Mouse (Mus musculus): ENCODE measurements at regions not wholly inside any gene's neighbourhood (a gene's known extent, or its start where the extent isn't known, plus 50 kb on each side); places are given as distances from the start of the nearest gene placed in this dataset.

DNA sequence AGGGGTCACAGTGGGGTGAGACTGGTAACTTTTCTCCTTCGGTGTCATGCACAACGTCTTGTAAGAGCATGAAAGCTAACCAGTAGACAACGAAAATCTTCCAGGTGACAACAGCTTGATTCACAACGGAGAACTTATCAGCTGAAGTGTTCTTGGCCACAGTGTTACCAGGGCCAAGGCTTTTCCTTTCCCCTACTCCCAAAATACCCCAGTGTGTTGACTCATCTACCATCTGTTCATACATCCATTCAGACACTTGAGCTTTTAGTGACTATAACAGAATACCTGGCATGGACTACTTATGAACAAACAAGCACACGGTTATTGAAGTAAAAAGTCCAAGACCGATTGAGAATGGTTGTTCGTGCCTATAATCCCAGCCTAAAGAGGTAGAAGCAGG, 122.5 kb downstream of the Rassf10 start:
- TF ChIP-seq CTCF (IDR thresholded peaks at IDR 0.05; ENCODE audit: low read depth), result no peak
- no peak for TF ChIP-seq EP300 (IDR thresholded peaks at IDR 0.05; ENCODE audit: low read depth)
- 73% methylated on average over 7 of the region's 7 CpGs for WGBS

DNA sequence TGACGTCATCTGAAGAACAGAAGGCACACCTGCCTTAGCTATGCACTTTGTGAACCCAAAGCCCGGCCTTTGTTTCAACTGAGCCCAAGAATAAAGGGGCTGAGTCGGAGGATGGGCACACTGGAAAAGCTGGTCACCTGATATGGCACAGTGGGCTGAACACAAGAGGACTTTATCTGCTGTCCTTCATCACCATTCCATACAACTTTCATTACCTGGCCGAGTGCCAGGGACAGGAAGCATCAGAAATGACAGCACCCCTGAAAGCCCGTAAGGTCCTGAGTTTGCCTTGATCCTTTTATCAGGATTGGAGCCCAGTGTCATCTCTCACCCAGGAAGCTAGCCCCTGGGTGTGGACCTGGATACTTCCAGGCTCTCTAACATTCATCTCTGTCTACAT, 126.1 kb upstream of the Arntl start:
- Histone ChIP-seq H3K4me1 (ENCODE audit: control insufficient read depth, insufficient read depth) (peaks cover 8% of the 10 kb centered on the region; the same call in 1 of the 2 replicates), H3K27ac (ENCODE audit: low read depth) (0 out of 2 replicates have a peak overlapping the region, but pooled peaks have one; percentile 0), H3K9me3 (replicated peaks; ENCODE audit: control insufficient read depth, low read length) (no peaks in the 10 kb centered on the region), H3K36me3 (replicated peaks; ENCODE audit: control insufficient read depth, insufficient read depth, low read length) (no peaks in the 10 kb centered on the region), H3K9ac (replicated peaks; ENCODE audit: low read depth, low read length) (no peak overlapping the region), H3K4me2 (ENCODE audit: low read depth, low read length) (no peak overlapping the region), H3K4me3 (ENCODE audit: low read depth, low read length) (no peak overlapping the region), H3K27me3 (ENCODE audit: control insufficient read depth, insufficient read depth, low read length) (no peaks in the 10 kb centered on the region)
- WGBS, result 19% methylated on average over 5 of the region's 5 CpGs
- TF ChIP-seq EP300 (IDR thresholded peaks at IDR 0.05; ENCODE audit: low read depth) (no peak), CTCF (IDR thresholded peaks at IDR 0.05; ENCODE audit: low read depth) (no peak)
- ATAC-seq (ENCODE audit: insufficient read depth, low read depth) (peak; percentile 60; the same call in 1 of the 2 replicates), DNase-seq (ENCODE audit: low spot score) (no peak)

More for the DNA sequence above, 122.5 kb downstream of the Rassf10 start:
- no peak overlapping the region for H3K27ac ChIP-seq (ENCODE audit: low read depth)
- H3K4me1 ChIP-seq (ENCODE audit: control insufficient read depth, insufficient read depth), result peaks cover 8% of the 10 kb centered on the region; the same call in 1 of the 2 replicates
- H3K4me3 ChIP-seq (ENCODE audit: low read depth, low read length), result no peak overlapping the region
- ATAC-seq (ENCODE audit: insufficient read depth, low read depth) (no peak), DNase-seq (ENCODE audit: low spot score) (no peak)
- no peaks in the 10 kb centered on the region for H3K9me3 ChIP-seq (replicated peaks; ENCODE audit: control insufficient read depth, low read length)
- H3K36me3 ChIP-seq (replicated peaks; ENCODE audit: control insufficient read depth, insufficient read depth, low read length), result no peaks in the 10 kb centered on the region
- no peak overlapping the region for H3K9ac ChIP-seq (replicated peaks; ENCODE audit: low read depth, low read length)
- H3K27me3 ChIP-seq (ENCODE audit: control insufficient read depth, insufficient read depth, low read length), result no peaks in the 10 kb centered on the region
- no peak overlapping the region for H3K4me2 ChIP-seq (ENCODE audit: low read depth, low read length)

DNA sequence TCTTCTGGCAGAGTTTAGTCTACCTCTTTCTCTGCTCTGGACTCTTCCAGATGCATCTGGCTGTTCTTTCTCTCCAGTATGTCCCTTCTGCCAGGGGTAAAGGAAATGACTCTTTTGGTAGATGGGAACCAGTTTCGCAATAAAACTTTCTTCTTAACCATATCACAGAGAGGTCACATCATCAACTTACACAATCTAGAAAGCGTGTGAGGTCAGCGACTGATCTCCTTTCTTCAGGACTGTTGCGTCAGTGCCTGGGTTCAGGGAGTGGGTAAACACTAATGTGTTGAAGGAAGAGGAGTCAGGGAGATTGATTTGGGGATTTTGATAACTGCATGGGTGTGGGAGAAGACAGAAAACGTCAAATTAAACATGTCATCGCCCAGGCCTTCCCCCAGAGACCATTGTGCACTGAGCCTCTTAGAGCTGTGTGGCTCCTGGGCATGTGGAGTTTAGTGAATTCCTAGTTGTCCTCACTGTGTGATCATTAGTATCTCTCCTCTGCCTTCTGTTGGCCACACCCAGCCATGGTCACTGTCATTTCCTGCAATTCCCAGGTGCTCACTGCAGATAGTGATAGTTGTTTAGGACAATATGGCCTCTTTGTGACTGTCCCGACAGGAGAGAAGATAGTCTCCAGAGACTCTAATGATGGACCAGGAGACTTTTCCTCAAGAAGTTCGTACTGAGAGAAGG, 122.2 kb upstream of the Arntl start:
- peaks cover 8% of the 10 kb centered on the region; the same call in 1 of the 2 replicates for H3K4me1 ChIP-seq (ENCODE audit: control insufficient read depth, insufficient read depth)
- no peak for ATAC-seq (ENCODE audit: insufficient read depth, low read depth)
- H3K27ac ChIP-seq (ENCODE audit: low read depth), result no peak overlapping the region
- no peak overlapping the region for H3K4me2 ChIP-seq (ENCODE audit: low read depth, low read length)
- H3K27me3 ChIP-seq (ENCODE audit: control insufficient read depth, insufficient read depth, low read length), result no peaks in the 10 kb centered on the region
- no peaks in the 10 kb centered on the region for H3K36me3 ChIP-seq (replicated peaks; ENCODE audit: control insufficient read depth, insufficient read depth, low read length)
- H3K9ac ChIP-seq (replicated peaks; ENCODE audit: low read depth, low read length), result no peak overlapping the region
- no peaks in the 10 kb centered on the region for H3K9me3 ChIP-seq (replicated peaks; ENCODE audit: control insufficient read depth, low read length)
- TF ChIP-seq CTCF (IDR thresholded peaks at IDR 0.05; ENCODE audit: low read depth) (no peak), EP300 (IDR thresholded peaks at IDR 0.05; ENCODE audit: low read depth) (no peak)
- 51% methylated on average over 8 of the region's 8 CpGs for WGBS
- DNase-seq (ENCODE audit: low spot score), result no peak
- H3K4me3 ChIP-seq (ENCODE audit: low read depth, low read length), result no peak overlapping the region

GRCm38 (mm10) chr7:113086158-113086557, 121.1 kb upstream of the Arntl start:
- no peaks in the 10 kb centered on the region for H3K9me3 ChIP-seq (replicated peaks; ENCODE audit: control insufficient read depth, low read length)
- 65% methylated on average over 1 of the region's 1 CpGs for WGBS
- H3K4me1 ChIP-seq (ENCODE audit: control insufficient read depth, insufficient read depth), result peaks cover 1% of the 10 kb centered on the region; the same call in 1 of the 2 replicates
- no peak overlapping the region for H3K9ac ChIP-seq (replicated peaks; ENCODE audit: low read depth, low read length)
- H3K27ac ChIP-seq (ENCODE audit: low read depth), result no peak overlapping the region
- no peaks in the 10 kb centered on the region for H3K36me3 ChIP-seq (replicated peaks; ENCODE audit: control insufficient read depth, insufficient read depth, low read length)
- ATAC-seq (ENCODE audit: insufficient read depth, low read depth) (no peak), DNase-seq (ENCODE audit: low spot score) (no peak)
- no peak overlapping the region for H3K4me2 ChIP-seq (ENCODE audit: low read depth, low read length)
- no peak for TF ChIP-seq CTCF (IDR thresholded peaks at IDR 0.05; ENCODE audit: low read depth)
- no peak overlapping the region for H3K4me3 ChIP-seq (ENCODE audit: low read depth, low read length)
- no peaks in the 10 kb centered on the region for H3K27me3 ChIP-seq (ENCODE audit: control insufficient read depth, insufficient read depth, low read length)

DNA sequence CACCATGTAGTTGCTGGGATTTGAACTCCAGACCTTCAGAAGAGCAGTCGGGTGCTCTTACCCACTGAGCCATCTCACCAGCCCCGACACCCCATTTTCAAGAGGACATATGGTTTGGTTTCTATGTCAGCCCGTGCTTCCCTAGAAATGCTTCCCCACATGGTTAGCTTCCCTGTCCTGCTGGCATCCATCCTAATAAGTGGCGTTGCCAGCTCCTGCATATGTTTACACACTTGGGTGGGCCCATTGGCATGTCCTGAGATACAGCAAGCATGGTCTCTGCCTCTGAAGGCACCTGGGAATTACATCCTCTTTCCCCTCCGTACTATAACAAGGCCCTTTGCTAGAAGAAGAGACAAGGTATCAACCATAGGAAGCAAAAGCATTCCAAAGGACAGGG, 119.6 kb upstream of the Arntl start:
- H3K4me2 ChIP-seq (ENCODE audit: low read depth, low read length), result no peak overlapping the region
- H3K27ac ChIP-seq (ENCODE audit: low read depth), result no peak overlapping the region
- no peaks in the 10 kb centered on the region for H3K9me3 ChIP-seq (replicated peaks; ENCODE audit: control insufficient read depth, low read length)
- WGBS, result 77% methylated on average over 5 of the region's 5 CpGs
- ATAC-seq (ENCODE audit: insufficient read depth, low read depth) (no peak), DNase-seq (ENCODE audit: low spot score) (no peak)
- H3K36me3 ChIP-seq (replicated peaks; ENCODE audit: control insufficient read depth, insufficient read depth, low read length), result no peaks in the 10 kb centered on the region
- H3K27me3 ChIP-seq (ENCODE audit: control insufficient read depth, insufficient read depth, low read length), result no peaks in the 10 kb centered on the region
- H3K9ac ChIP-seq (replicated peaks; ENCODE audit: low read depth, low read length), result no peak overlapping the region
- no peaks in the 10 kb centered on the region for H3K4me1 ChIP-seq (ENCODE audit: control insufficient read depth, insufficient read depth)
- H3K4me3 ChIP-seq (ENCODE audit: low read depth, low read length), result no peak overlapping the region
- TF ChIP-seq EP300 (IDR thresholded peaks at IDR 0.05; ENCODE audit: low read depth), result no peak
- no peak for TF ChIP-seq CTCF (IDR thresholded peaks at IDR 0.05; ENCODE audit: low read depth)

GRCm38 (mm10) chr7:113089044-113089443, 118.2 kb upstream of the Arntl start:
- ATAC-seq (ENCODE audit: insufficient read depth, low read depth) (no peak), DNase-seq (ENCODE audit: low spot score) (no peak)
- no peaks in the 10 kb centered on the region for H3K27me3 ChIP-seq (ENCODE audit: control insufficient read depth, insufficient read depth, low read length)
- no peak overlapping the region for H3K4me2 ChIP-seq (ENCODE audit: low read depth, low read length)
- no peak overlapping the region for H3K4me3 ChIP-seq (ENCODE audit: low read depth, low read length)
- H3K9me3 ChIP-seq (replicated peaks; ENCODE audit: control insufficient read depth, low read length), result no peaks in the 10 kb centered on the region
- no peaks in the 10 kb centered on the region for H3K4me1 ChIP-seq (ENCODE audit: control insufficient read depth, insufficient read depth)
- H3K27ac ChIP-seq (ENCODE audit: low read depth), result no peak overlapping the region
- H3K36me3 ChIP-seq (replicated peaks; ENCODE audit: control insufficient read depth, insufficient read depth, low read length), result no peaks in the 10 kb centered on the region
- 62% methylated on average over 4 of the region's 4 CpGs for WGBS
- no peak overlapping the region for H3K9ac ChIP-seq (replicated peaks; ENCODE audit: low read depth, low read length)
- no peak for TF ChIP-seq EP300 (IDR thresholded peaks at IDR 0.05; ENCODE audit: low read depth)
- TF ChIP-seq CTCF (IDR thresholded peaks at IDR 0.05; ENCODE audit: low read depth), result no peak
